Mouse (Mus musculus) limb, embryonic 12.5 days (tissue): ENCODE results near the gene Rplp0. TPM values are rescaled to one million over a fixed set of nuclear protein-coding genes. Genes with fewer than 3 reads are reported as not detected.
A peak's percentile ranks its signal among the peaks of the same experiment; 100 is the strongest.

Experiments used
- ATAC-seq: fragments of 200-750 bp; cut with Nextera tagmentation; 2 replicates; pipeline ENCODE4 v1.8.0; 2017; ENCODE audit warnings: low read depth, moderate TSS enrichment; ENCODE audit not compliant: insufficient number of reproducible peaks, insufficient read depth, low FRiP score, low TSS enrichment
- H3K27ac ChIP-seq: fragments of 300-500 bp; sonication (generic); 2 replicates; pipeline ENCODE4 v1.5.1; 2016; ENCODE audit warnings: mild to moderate bottlenecking, moderate library complexity
- H3K27me3 ChIP-seq: fragments of 300-500 bp; sonication (generic); 2 replicates; pipeline ENCODE4 v1.6.1; 2016; ENCODE audit warnings: mild to moderate bottlenecking, moderate library complexity
- H3K36me3 ChIP-seq: fragments of 300-500 bp; sonication (generic); 2 replicates; pipeline ENCODE4 v1.6.1; 2016; ENCODE audit warnings: mild to moderate bottlenecking, moderate library complexity
- H3K4me1 ChIP-seq: fragments of 300-500 bp; sonication (generic); replicated peaks from 2 replicates; pipeline ENCODE4 v1.6.1; 2016
- H3K4me2 ChIP-seq: fragments of 300-500 bp; sonication (generic); 2 replicates; pipeline ENCODE4 v1.6.1; 2016; ENCODE audit warnings: mild to moderate bottlenecking, moderate library complexity
- H3K4me3 ChIP-seq: fragments of 300-500 bp; sonication (generic); replicated peaks from 2 replicates; pipeline ENCODE4 v1.5.1; 2016; ENCODE audit warnings: mild to moderate bottlenecking
- H3K9ac ChIP-seq: fragments of 300-500 bp; sonication (generic); replicated peaks from 2 replicates; pipeline ENCODE4 v1.6.1; 2016; ENCODE audit warnings: mild to moderate bottlenecking, moderate library complexity
- H3K9me3 ChIP-seq: fragments of 300-500 bp; sonication (generic); 2 replicates; pipeline ENCODE4 v1.6.1; 2016; ENCODE audit warnings: mild to moderate bottlenecking, moderate library complexity
- WGBS: fragments of 180-500 bp; shearing (Covaris S2); methylation state at CpG from one replicate; pipeline ENCODE4 v1.1.7; 2016; 5-methylcytosine and 5-hydroxymethylcytosine counted together
- polyA plus RNA-seq: library from polyadenylated mRNA; unstranded; fragments of >200 nt; fragmentation: Nextera tagmentation; extraction: Ambion mirVana; gene quantifications from 2 replicates; pipeline ENCODE4 v1.2.1, GENCODE M21; 2016

Rplp0 gene
- polyA plus RNA-seq, 1 experiment from 2014 or later, result 1,237 TPM

DNA sequence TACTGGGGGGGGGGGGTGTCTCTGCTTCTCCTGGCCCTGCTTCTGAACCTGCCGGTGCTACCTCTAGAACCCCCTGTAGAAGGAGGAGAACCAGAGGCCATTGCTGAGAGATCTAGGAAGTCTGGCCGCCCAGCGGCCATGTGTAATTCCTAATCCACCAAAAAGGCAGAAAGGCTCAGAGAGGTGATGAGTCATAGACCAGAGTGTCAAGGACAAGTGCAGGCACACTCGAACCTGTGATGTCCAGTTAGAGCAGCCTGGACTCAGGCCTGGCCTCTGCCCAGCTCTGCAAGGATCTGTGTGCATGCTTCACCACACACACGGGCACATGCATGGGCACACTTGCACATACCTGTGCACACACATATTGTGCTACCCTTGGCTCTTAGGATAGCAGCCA is 31.1 kb upstream of the Rplp0 start:
- Histone ChIP-seq H3K27me3 (no peaks in the 10 kb centered on the region), H3K9me3 (no peaks in the 10 kb centered on the region), H3K4me3 (no peak overlapping the region), H3K9ac (no peak overlapping the region), H3K27ac (no peak overlapping the region), H3K4me1 (peaks cover 86% of the 10 kb centered on the region), H3K36me3 (peaks cover 2% of the 10 kb centered on the region; the same call in 1 of the 2 replicates), H3K4me2 (no peak overlapping the region)
- no peak for ATAC-seq
- WGBS, result 90% methylated on average over 5 of the region's 5 CpGs

DNA sequence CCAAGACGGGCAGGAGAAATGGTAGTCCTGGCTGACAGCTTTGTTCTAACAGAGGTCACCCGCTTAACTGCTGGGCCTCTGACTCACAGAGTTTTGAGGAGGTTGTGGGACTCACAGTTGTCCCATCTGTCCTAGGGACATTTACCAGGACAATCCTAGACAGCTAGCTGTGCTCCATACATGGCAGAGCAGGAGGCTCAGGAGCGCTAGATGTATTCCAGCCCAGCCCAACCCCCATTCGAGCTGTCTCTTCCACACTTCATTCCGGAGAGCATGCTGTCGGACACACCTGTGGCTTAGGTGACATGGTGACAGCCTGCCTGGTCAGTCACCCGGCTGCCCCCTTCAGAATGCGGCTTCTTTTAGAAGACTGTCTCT is 29.9 kb upstream of the Rplp0 start:
- Histone ChIP-seq H3K36me3 (peaks cover 7% of the 10 kb centered on the region; the same call in 1 of the 2 replicates), H3K27me3 (no peaks in the 10 kb centered on the region), H3K27ac (peak overlapping the region; percentile 74), H3K9ac (no peak overlapping the region), H3K4me2 (no peak overlapping the region), H3K4me3 (no peak overlapping the region), H3K4me1 (peaks cover 86% of the 10 kb centered on the region), H3K9me3 (no peaks in the 10 kb centered on the region)
- 68% methylated on average over 8 of the region's 8 CpGs for WGBS
- no peak for ATAC-seq

DNA sequence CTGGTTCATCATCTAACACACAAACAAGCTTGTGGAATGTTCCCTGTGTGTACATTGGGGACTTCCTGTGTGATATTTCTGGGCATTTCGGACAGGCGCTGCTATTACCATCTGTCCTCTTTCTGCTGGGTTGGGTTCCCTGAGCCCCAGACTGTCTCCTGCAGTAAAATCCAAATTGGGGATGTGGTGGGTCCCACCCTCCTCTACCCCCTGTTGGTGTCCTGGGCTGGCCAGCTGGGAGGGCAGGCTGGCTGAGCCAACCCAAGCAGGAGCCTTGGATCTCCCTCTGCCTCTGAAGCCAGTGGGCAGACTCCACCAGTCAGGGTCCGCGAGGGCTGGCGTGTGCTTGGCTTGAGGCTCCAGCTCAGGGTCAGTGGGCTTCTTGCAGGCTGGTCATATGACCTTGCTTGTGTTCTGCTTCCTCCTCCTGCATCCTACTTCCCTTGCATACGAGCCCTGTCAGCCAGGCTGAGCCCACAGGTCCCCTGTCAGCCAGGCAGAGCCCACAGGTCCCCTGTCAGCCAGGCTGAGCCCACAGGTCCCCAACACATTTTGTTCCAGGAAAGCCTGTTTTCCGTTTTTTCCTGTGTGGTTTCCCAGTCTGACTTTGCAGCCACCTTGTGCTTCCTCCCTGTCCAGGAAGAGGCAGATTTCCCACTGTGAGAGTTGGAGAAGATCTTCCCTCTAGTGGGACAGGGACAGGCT is 29.4 kb upstream of the Rplp0 start:
- Histone ChIP-seq H3K4me3 (no peak overlapping the region), H3K27ac (peak overlapping the region; percentile 74), H3K4me1 (peaks cover 86% of the 10 kb centered on the region), H3K36me3 (peaks cover 7% of the 10 kb centered on the region; the same call in 1 of the 2 replicates), H3K27me3 (no peaks in the 10 kb centered on the region), H3K4me2 (no peak overlapping the region), H3K9ac (0 out of 2 replicates have a peak overlapping the region, but pooled peaks have one; percentile 6), H3K9me3 (no peaks in the 10 kb centered on the region)
- ATAC-seq, result no peak
- WGBS, result 59% methylated on average over 7 of the region's 7 CpGs

DNA sequence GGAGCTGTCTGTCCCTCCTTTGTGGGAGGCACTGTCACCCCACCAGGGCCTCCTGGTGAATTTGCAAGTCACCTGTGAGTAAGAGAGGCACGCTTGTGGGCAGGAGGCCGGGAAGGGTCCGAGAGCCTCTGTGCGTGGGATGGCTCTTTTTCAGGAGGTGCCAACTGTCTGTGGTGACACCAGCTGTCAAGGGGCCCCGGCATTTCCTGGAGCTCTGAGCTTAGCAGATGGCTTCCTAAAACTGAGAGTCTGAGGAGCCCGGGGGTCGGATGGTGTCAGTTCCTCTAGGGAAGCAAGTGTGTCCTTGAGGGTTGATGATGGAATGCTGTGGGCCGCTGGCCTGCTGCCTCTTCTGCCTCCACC is 28.8 kb upstream of the Rplp0 start:
- Histone ChIP-seq H3K27me3 (no peaks in the 10 kb centered on the region), H3K4me3 (no peak overlapping the region), H3K4me2 (no peak overlapping the region), H3K27ac (peak overlapping the region; percentile 74), H3K36me3 (peaks cover 7% of the 10 kb centered on the region; the same call in 1 of the 2 replicates), H3K9me3 (no peaks in the 10 kb centered on the region), H3K4me1 (peaks cover 87% of the 10 kb centered on the region), H3K9ac (no peak overlapping the region)
- no peak for ATAC-seq
- 44% methylated on average over 8 of the region's 8 CpGs for WGBS

DNA sequence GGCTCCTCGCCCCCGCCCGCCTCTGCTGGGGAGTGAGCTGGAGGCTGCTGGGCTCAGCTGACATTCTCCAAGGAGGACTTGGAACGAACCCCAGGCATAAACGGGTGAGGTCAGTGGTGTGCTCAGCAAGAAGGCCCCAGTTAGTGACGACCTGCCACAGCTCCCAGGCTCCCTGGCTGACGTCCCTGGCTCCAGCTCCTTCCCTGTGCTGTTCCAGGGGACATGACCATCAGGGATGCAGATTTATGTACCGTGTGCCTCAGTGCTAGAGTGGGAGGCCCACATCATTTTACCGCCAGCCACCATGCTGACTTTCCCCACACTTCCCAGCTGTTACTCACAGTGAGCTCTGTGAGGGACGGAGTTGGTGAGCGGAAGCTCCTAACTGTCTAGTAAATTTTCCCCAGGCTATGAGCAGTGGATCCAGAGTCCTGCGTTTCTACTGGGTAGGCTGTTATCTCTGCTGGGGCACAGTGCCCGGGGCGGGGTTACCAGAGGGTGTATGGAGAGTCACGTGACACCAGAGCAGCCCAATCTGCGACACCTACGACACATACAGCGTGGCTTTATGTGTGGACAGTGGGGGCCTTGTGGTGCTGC is 27.5 kb upstream of the Rplp0 start:
- no peaks in the 10 kb centered on the region for H3K9me3 ChIP-seq
- no peak for ATAC-seq
- H3K27ac ChIP-seq, result peak overlapping the region; percentile 84
- peak overlapping the region; percentile 13; the same call in 1 of the 2 replicates for H3K4me2 ChIP-seq
- H3K4me1 ChIP-seq, result peaks cover 80% of the 10 kb centered on the region
- no peak overlapping the region for H3K4me3 ChIP-seq
- WGBS, result 36% methylated on average over 18 of the region's 18 CpGs
- H3K27me3 ChIP-seq, result no peaks in the 10 kb centered on the region
- H3K36me3 ChIP-seq, result peaks cover 7% of the 10 kb centered on the region; the same call in 1 of the 2 replicates
- peak overlapping the region; percentile 44; the same call in 1 of the 2 replicates for H3K9ac ChIP-seq

DNA sequence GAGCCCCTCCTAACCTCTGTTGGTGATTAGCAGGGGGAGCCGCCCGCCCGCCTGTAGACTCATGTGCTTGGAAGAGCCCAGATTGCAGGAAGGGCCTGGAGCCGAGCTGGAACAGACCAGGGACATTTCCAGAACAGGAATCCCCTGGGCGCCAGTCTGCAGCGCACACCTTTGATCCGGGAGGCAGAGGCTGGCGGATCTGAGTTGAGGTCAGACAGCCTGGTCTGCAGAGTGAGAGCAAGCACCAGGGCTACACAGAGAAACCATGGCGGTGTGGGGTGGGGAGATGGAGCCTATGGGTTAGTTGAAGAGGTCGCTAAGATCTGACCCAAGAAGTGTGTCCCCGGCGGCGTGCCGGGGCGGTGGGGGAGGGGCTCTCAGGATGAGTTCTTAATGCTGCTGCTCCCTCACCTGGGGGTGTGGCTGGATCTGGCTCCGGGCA is 25.0 kb upstream of the Rplp0 start:
- no peak overlapping the region for H3K4me3 ChIP-seq
- no peak for ATAC-seq
- WGBS, result 5% methylated on average over 16 of the region's 16 CpGs
- peak overlapping the region; percentile 45 for H3K4me2 ChIP-seq
- H3K9me3 ChIP-seq, result no peaks in the 10 kb centered on the region
- H3K9ac ChIP-seq, result peak overlapping the region; percentile 44
- no peaks in the 10 kb centered on the region for H3K27me3 ChIP-seq
- H3K27ac ChIP-seq, result peak overlapping the region; percentile 71
- H3K36me3 ChIP-seq, result peaks cover 7% of the 10 kb centered on the region; the same call in 1 of the 2 replicates
- peaks cover 80% of the 10 kb centered on the region for H3K4me1 ChIP-seq

DNA sequence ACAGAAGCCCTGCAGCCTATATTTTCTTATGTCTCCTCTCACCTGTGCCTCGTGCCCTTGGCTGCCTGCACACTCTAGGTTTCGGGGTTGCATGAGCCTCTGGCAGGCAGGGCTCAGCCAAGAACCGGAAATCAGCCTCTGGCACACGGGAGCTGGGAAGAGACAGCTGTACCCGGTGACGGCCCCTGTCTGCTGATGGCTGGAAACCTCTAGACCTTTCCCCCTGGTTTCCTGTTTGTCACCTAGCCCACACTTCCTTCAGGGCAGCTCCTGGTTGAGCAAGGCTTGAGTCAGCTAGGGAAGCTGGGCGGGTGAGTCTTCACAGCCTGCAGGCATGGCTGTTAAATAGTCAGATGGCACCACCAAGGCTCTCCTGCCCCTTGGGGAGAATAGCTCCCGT is 24.4 kb upstream of the Rplp0 start:
- Histone ChIP-seq H3K4me1 (peaks cover 75% of the 10 kb centered on the region), H3K9ac (peak overlapping the region; percentile 44; the same call in 1 of the 2 replicates), H3K4me2 (peak overlapping the region; percentile 45), H3K4me3 (no peak overlapping the region), H3K36me3 (peaks cover 7% of the 10 kb centered on the region; the same call in 1 of the 2 replicates), H3K27me3 (no peaks in the 10 kb centered on the region), H3K9me3 (no peaks in the 10 kb centered on the region), H3K27ac (peak overlapping the region; percentile 71; the same call in 1 of the 2 replicates)
- 19% methylated on average over 8 of the region's 8 CpGs for WGBS
- no peak for ATAC-seq

DNA sequence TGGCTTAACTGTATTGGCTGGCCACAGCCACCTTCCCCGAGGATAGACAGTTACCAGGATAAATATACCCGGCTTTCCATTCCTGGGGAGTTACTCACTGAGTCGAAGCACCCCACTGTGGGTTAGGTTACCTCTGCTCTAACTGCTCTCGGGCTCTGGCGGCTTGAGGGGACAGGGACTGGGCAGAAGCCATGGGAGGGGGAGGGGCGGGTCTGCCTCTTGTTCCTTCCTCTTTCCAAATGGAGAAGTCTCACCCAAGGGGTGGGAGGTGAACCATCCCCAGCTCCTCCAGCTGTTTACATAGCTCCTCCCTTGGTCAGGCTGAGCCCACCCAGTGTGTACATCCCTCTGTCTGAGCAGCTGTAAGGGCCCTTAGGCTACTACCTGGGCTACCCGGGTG is 23.6 kb upstream of the Rplp0 start:
- Histone ChIP-seq H3K4me2 (no peak overlapping the region), H3K9ac (no peak overlapping the region), H3K4me1 (peaks cover 67% of the 10 kb centered on the region), H3K9me3 (no peaks in the 10 kb centered on the region), H3K27ac (0 out of 2 replicates have a peak overlapping the region, but pooled peaks have one; percentile 2), H3K4me3 (no peak overlapping the region), H3K27me3 (no peaks in the 10 kb centered on the region), H3K36me3 (peaks cover 7% of the 10 kb centered on the region; the same call in 1 of the 2 replicates)
- WGBS, result 38% methylated on average over 7 of the region's 7 CpGs
- ATAC-seq, result no peak

DNA sequence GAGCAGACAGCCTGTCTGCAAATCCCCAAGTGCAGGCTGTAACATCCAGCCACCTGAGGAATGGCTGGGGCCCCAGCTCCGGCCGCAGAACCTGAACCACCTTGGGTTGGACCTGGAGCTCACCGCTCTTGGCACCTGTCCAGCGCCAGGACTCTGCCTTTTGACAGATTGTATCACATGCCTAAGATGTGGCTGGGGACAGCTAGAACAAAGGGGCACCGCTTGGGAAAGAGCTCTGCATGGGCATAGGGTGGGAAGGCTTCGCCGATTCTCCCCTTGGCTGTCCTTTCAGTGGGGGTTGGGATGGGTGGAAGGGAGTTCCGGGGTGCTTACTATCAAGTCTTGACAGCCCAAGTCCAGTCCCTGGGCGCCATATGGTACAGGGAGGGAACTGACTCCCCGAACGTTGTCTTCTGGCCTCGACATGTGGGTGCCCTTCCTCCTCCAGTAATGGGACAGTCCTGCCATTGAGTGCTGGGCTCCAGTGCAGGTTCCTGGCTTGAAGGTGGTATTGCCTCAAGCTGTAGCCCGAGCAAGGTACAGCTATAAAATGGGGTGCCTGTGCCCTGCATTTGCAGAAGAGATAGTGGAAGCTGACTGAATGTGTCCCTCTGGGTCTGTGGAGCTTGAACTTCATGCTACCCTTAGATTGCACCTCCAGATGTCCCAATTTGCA is 21.1 kb upstream of the Rplp0 start:
- peaks cover 57% of the 10 kb centered on the region for H3K4me1 ChIP-seq
- no peak overlapping the region for H3K27ac ChIP-seq
- no peaks in the 10 kb centered on the region for H3K27me3 ChIP-seq
- no peak overlapping the region for H3K9ac ChIP-seq
- peaks cover 4% of the 10 kb centered on the region; the same call in 1 of the 2 replicates for H3K36me3 ChIP-seq
- WGBS, result 69% methylated on average over 13 of the region's 13 CpGs
- H3K4me3 ChIP-seq, result no peak overlapping the region
- H3K4me2 ChIP-seq, result peak overlapping the region; percentile 15
- H3K9me3 ChIP-seq, result no peaks in the 10 kb centered on the region
- ATAC-seq, result no peak

DNA sequence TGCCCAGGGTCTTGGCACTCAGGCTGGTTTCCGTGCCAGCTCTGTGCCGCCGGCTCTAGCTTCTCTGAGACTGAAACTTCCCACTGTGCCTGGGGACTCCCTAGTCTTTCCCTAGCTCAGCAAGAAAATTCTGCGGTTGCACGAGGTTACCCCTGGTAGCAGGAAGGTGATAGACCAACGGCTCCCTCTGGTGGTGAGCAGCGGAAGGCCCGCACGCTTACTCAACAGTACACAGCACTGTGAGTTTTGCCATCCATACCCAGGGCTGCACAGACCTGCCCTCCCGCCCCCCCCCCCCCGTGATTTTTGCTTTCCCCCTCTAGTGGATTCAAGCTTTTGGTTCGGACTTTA is 20.6 kb upstream of the Rplp0 start:
- no peaks in the 10 kb centered on the region for H3K9me3 ChIP-seq
- no peak overlapping the region for H3K4me3 ChIP-seq
- 1% methylated on average over 11 of the region's 12 CpGs for WGBS
- no peak overlapping the region for H3K27ac ChIP-seq
- H3K36me3 ChIP-seq, result no peaks in the 10 kb centered on the region
- peak; percentile 54; the same call in 1 of the 2 replicates for ATAC-seq
- H3K9ac ChIP-seq, result no peak overlapping the region
- peak overlapping the region; percentile 15 for H3K4me2 ChIP-seq
- H3K4me1 ChIP-seq, result peaks cover 57% of the 10 kb centered on the region
- H3K27me3 ChIP-seq, result no peaks in the 10 kb centered on the region
